Mouse (Mus musculus) heart, adult 2 months (tissue): Measurements from ENCODE around the gene Npat. TPM values are rescaled to one million over a fixed set of nuclear protein-coding genes. Genes with fewer than 3 reads are reported as not detected.

Source experiments
- DNase-seq, 2 experiments: peaks; one replicate each; pipeline ENCODE4 v3.0.0; 2021
- H3K27ac ChIP-seq: fragments of 200-600 bp; 2 replicates; pipeline ENCODE4 v1.8.1; 2022
- H3K27me3 ChIP-seq: fragments of 200-500 bp; 2 replicates; pipeline ENCODE4 v1.6.1; 2012; ENCODE audit warnings: mild to moderate bottlenecking, low read length, inconsistent platforms, mixed read lengths; ENCODE audit not compliant: control insufficient read depth, insufficient read depth
- H3K36me3 ChIP-seq: fragments of 200-500 bp; 2 replicates; pipeline ENCODE4 v1.6.1; 2012; ENCODE audit warnings: low read length, inconsistent platforms; ENCODE audit not compliant: control insufficient read depth, insufficient read depth
- H3K4me1 ChIP-seq: fragments of 200-500 bp; 2 replicates; pipeline ENCODE4 v1.6.1; 2011; ENCODE audit warnings: low read length; ENCODE audit not compliant: control insufficient read depth, insufficient read depth
- H3K4me3 ChIP-seq: fragments of 200-600 bp; 2 replicates; pipeline ENCODE4 v1.8.1; 2022
- H3K79me2 ChIP-seq: fragments of 200-500 bp; replicated peaks from 2 replicates; pipeline ENCODE4 v1.6.1; 2012; ENCODE audit warnings: mild to moderate bottlenecking, inconsistent platforms, low read length, moderate library complexity, mixed read lengths; ENCODE audit not compliant: control insufficient read depth, insufficient read depth
- H3K9ac ChIP-seq: fragments of 200-500 bp; 2 replicates; pipeline ENCODE4 v1.6.1; 2012; ENCODE audit warnings: low read depth, mild to moderate bottlenecking, control low read depth, inconsistent platforms, low read length, mixed read lengths
- CTCF ChIP-seq: fragments of 200-600 bp; IDR thresholded peaks from 2 replicates; pipeline ENCODE4 v1.8.1; 2022; ENCODE audit warnings: antibody characterized with exemption, mild to moderate bottlenecking, moderate library complexity
- EP300 ChIP-seq: fragments of 200-500 bp; IDR thresholded peaks from 2 replicates; pipeline ENCODE4 v1.6.1; 2011; ENCODE audit warnings: low read depth, low read length, control low read depth; ENCODE audit not compliant: insufficient read depth
- POLR2A ChIP-seq: fragments of 200-500 bp; IDR thresholded peaks from 2 replicates; pipeline ENCODE4 v1.6.1; 2011; ENCODE audit warnings: mild to moderate bottlenecking, low read depth, low read length, control low read depth; ENCODE audit not compliant: insufficient read depth
- WGBS: fragments of 180-500 bp; shearing (Covaris S2); methylation state at CpG from one replicate; pipeline ENCODE4 v1.1.7; 2018; 5-methylcytosine and 5-hydroxymethylcytosine counted together
- intact Hi-C: fragments of 180-260 bp; cut with DNase I; formaldehyde crosslinking; loops from one replicate; pipeline ENCODE4 v1.15.1; 2025
- long read RNA-seq: library from polyadenylated mRNA; stranded (forward); transcript quantifications from one replicate; pipeline ENCODE4 v2.0.0, GENCODE M21; 2021
- polyA plus RNA-seq: library from polyadenylated mRNA; depleted of rRNA; stranded (reverse); fragments of >200 nt; gene quantifications from 2 replicates; pipeline ENCODE4 v1.2.3, GENCODE M21; 2012; rRNA removed
- total RNA-seq, 2 experiments: library from RNA; stranded (reverse); gene quantifications; 2 replicates each; pipeline ENCODE4 v1.2.3; 2021

The Npat gene
- total RNA-seq (1 to 10 TPM; 5.4 to 6.9 TPM), polyA plus RNA-seq (1.5 and 2.6 TPM in 2 replicates)
- long read RNA-seq, full-length matches to known transcripts = 2 of 3 reads
- long read RNA-seq, partial matches to known transcripts = 0 of 3 reads
- long read RNA-seq, other reads (novel, unspliced or antisense) = 1 of 3 reads

- Histone ChIP-seq H3K36me3 (no peaks in the 10 kb centered on the region), H3K4me3 (peak within 1 kb of the TSS; percentile 91), H3K27me3 (no peaks in the 10 kb centered on the region), H3K4me1 (no peaks in the 10 kb centered on the region), H3K27ac (peak within 1 kb of the TSS; percentile 83), H3K79me2 (peaks cover 1% of the 10 kb centered on the region; the same call in 1 of the 2 replicates), H3K9ac (peak within 1 kb of the TSS; percentile 82)
- under 1% methylated on average over 69 of the region's 69 CpGs for WGBS
- peak; percentile 71 for TF ChIP-seq POLR2A
- peak; percentile 70; the same call in 1 of the 2 replicates for TF ChIP-seq EP300
- TF ChIP-seq CTCF = peak; percentile 67
- intact Hi-C loops = loop anchor here (5.0 kb wide), 2 partner anchors 76 to 131 kb away; partner anchors contain the start of gene Acat1
- peak; percentile 97 to 100 for DNase-seq
Observed at GRCm38 (mm10) chr9:53536558-53537320, at the start of gene Npat, which contains the start of gene Atm. Gene Npat, plus strand, starts transcription at chr9:53537047. Gene Atm, minus strand, starts transcription at chr9:53536740.

GRCm38 (mm10) chr9:53508053-53508452 lies 28.8 kb upstream of the Npat start:
- DNase-seq = no peak
- intact Hi-C loops = no loop called here
- Histone ChIP-seq H3K27me3 (no peaks in the 10 kb centered on the region), H3K27ac (no peak overlapping the region), H3K4me3 (no peak overlapping the region), H3K36me3 (no peaks in the 10 kb centered on the region), H3K9ac (no peak overlapping the region), H3K4me1 (no peaks in the 10 kb centered on the region), H3K79me2 (no peaks in the 10 kb centered on the region)
- TF ChIP-seq CTCF = no peak
- TF ChIP-seq POLR2A = no peak
- no peak for TF ChIP-seq EP300
- 89% methylated on average over 7 of the region's 7 CpGs for WGBS

DNA sequence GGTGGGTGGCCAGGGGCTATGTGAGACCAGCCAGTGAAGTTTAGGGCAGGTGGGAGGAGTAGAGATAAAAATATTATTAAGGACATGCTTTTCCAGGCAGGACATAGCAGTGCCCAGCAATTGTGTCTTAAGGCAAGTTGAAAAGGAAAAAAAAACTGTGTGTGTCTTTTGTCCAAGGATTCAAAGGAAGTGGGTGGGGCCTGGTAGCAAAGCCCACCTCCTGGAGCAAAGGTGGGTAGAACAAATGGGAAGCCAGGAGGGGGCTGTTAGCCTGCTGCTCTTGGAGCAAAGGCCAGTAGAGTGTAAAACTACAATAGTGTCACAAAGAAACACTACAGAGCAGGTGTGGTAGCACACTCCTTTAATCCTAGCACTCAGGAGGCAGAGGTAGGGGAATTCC lies 22.8 kb upstream of the Npat start:
- H3K4me1 ChIP-seq = no peaks in the 10 kb centered on the region
- no peak overlapping the region for H3K4me3 ChIP-seq
- no peaks in the 10 kb centered on the region for H3K27me3 ChIP-seq
- no peaks in the 10 kb centered on the region for H3K36me3 ChIP-seq
- no peak overlapping the region for H3K27ac ChIP-seq
- H3K9ac ChIP-seq = no peak overlapping the region
- no peak for TF ChIP-seq EP300
- no peak for TF ChIP-seq POLR2A
- TF ChIP-seq CTCF = no peak
- intact Hi-C loops = no loop called here
- H3K79me2 ChIP-seq = no peaks in the 10 kb centered on the region
- DNase-seq = no peak

- no peaks in the 10 kb centered on the region for H3K4me1 ChIP-seq
- H3K27me3 ChIP-seq = no peaks in the 10 kb centered on the region
- TF ChIP-seq CTCF (no peak), POLR2A (no peak), EP300 (no peak)
- H3K36me3 ChIP-seq = no peaks in the 10 kb centered on the region
- H3K79me2 ChIP-seq = no peaks in the 10 kb centered on the region
- DNase-seq = no peak
- H3K9ac ChIP-seq = no peak overlapping the region
- intact Hi-C loops = no loop called here
- WGBS = 71% methylated on average over 9 of the region's 9 CpGs
- no peak overlapping the region for H3K4me3 ChIP-seq
- H3K27ac ChIP-seq = no peak overlapping the region
Observed at GRCm38 (mm10) chr9:53517373-53518009, 19.4 kb upstream of the Npat start.

DNA sequence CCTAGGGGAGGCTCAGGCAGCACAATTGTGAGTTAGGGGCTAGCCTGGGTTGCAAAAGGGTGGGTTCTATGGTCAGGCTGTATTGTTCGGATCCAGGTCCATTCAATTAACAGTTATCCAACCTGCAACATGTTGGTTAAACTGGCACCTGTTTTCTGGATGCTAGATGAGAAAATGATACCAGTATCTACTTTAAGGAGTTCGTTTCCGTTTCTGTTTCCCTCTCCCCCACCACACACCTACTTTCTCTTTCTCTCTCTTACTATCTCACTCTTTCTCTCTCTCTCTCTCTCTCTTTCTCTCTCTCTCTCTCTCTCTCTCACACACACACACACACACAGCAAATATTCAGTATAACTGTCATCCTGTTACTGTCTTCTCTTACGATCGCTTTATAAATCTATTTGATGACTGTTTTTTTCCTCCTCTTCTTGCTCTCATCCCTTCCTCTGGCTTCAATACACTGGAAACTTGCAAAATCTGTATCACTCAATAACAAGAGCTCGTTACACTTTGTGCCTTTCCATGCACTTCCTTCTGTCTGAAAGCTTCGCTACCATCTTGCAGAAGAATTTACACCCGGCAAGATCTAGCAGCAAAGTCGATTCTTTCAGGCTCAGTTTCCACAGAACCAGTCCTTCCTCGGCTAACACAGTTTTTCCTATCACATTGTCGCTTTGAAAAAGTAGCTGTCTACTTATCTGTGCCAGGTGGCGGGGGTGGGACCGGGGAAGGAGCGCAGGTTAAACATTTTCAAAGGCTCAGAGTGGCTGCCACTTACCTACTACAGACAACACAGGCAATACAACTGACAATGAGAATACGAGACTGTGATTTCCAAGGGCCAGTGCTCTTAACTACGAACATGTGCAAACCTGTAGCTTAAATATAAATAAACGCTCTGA lies 1.2 kb upstream of the Npat start:
- intact Hi-C loops = loop anchor here (5.0 kb wide), 2 partner anchors 77 to 132 kb away; partner anchors contain the start of gene Acat1
- Histone ChIP-seq H3K79me2 (peaks cover 1% of the 10 kb centered on the region; the same call in 1 of the 2 replicates), H3K27me3 (no peaks in the 10 kb centered on the region), H3K27ac (peak overlapping the region; percentile 82), H3K4me1 (no peaks in the 10 kb centered on the region), H3K36me3 (no peaks in the 10 kb centered on the region), H3K4me3 (peak overlapping the region; percentile 91), H3K9ac (peak overlapping the region; percentile 68)
- 13% methylated on average over 17 of the region's 17 CpGs for WGBS
- DNase-seq = peak; percentile 2 to 23
- TF ChIP-seq CTCF (no peak), EP300 (no peak), POLR2A (no peak)
